ENCODE assay signal across 9 mouse cellular contexts in genomic region chr14:74709054-74709453, GRCm38 (mm10). TPM values are rescaled to one million over a fixed set of nuclear protein-coding genes. Genes with fewer than 3 reads are reported as not detected.
A peak's percentile ranks its signal among the peaks of the same experiment; 100 is the strongest.
DNase-seq lines count a peak whose midpoint lies in the region; ATAC-seq lines count a peak whose summit lies in the region.
"Had no signal": no experiment of that assay in that cellular context is flagged by ENCODE, and none has a peak within 500 bp of the region (broad histone marks: within the 10 kb centered on the region; RNA-seq: fewer than 3 reads in every experiment).

No protein-coding gene starts in this region.

- H3K27me3 ChIP-seq in liver, embryonic 11.5 days (replicated peaks; ENCODE audit: control insufficient read depth, insufficient read depth, low read length), result no peaks in the 10 kb centered on the region

- H3K27ac ChIP-seq in liver, embryonic 11.5 days (ENCODE audit: low read depth, low read length), result no peak overlapping the region

- no peak overlapping the region for H3K4me2 ChIP-seq in liver, embryonic 11.5 days

- DNase-seq in adrenal gland, adult 18-20 months (ENCODE audit: low spot score in 2 of 2), result peak; percentile 24 to 47
- no peak for DNase-seq in adrenal gland, adult 8-10 months
- DNase-seq in liver, result peak; percentile 21
- no peak for DNase-seq in liver, embryonic 11.5 days (ENCODE audit: low spot score)
- peak; percentile 26 to 45 for DNase-seq in adrenal gland, postnatal 36 days
- peak; percentile 14 to 28 for DNase-seq in heart, postnatal 36 days
- no peak for DNase-seq in cerebellum, adult 11-12 months

- ATAC-seq in liver, embryonic 11.5 days (replicated peaks; ENCODE audit: low FRiP score), result no peak
- peak; percentile 95 for ATAC-seq in megakaryocyte progenitor cell, adult 5-6 weeks (replicated peaks; ENCODE audit: poor library complexity)

- H3K9me3 ChIP-seq in liver, embryonic 11.5 days (ENCODE audit: control insufficient read depth, low read length), result no peaks in the 10 kb centered on the region

- H3K9ac ChIP-seq in liver, embryonic 11.5 days (ENCODE audit: low read depth, low read length), result no peak overlapping the region

- H3K4me3 ChIP-seq in liver, embryonic 11.5 days (ENCODE audit: low read depth, low read length), result no peak overlapping the region
- H3K4me3 ChIP-seq: myocyte had no signal

- 23% methylated on average over 3 of the region's 3 CpGs for WGBS in liver, embryonic 11.5 days

- H3K4me1 ChIP-seq in liver, embryonic 11.5 days (replicated peaks; ENCODE audit: control insufficient read depth, insufficient read depth, low read length), result no peaks in the 10 kb centered on the region

- H3K36me3 ChIP-seq in liver, embryonic 11.5 days (ENCODE audit: control insufficient read depth, insufficient read depth, low read length), result no peaks in the 10 kb centered on the region

- intact Hi-C loops in heart, postnatal 36 days (cut with DNase I), result loop anchor here (2.0 to 10.0 kb wide), 3 partner anchors 66 to 1184 kb away; partner anchors contain the start of gene Sucla2

RNA-seq across cellular contexts. Expression of gene Esd, which starts 23.0 kb away (rescaled TPM):
- 100 to 1,000 TPM; 224 to 319 TPM for total RNA-seq in adrenal gland, adult 18-20 months (2021)
- 100 to 1,000 TPM; 221 to 384 (median 269) TPM for total RNA-seq in adrenal gland, adult 8-10 months (2022)
- 327 and 341 TPM in 2 replicates for polyA plus RNA-seq in liver, embryonic 11.5 days (2014; fragmentation: Nextera tagmentation; extraction: Ambion mirVana)
- total RNA-seq in adrenal gland, postnatal 36 days (2021), result 100 to 1,000 TPM; 327 to 353 TPM
- total RNA-seq in heart, postnatal 36 days (2021), result 100 to 1,000 TPM; 130 to 132 TPM
- total RNA-seq in megakaryocyte progenitor cell, adult 5-6 weeks (2015), result 221 and 234 TPM in 2 replicates
- total RNA-seq in megakaryocyte progenitor cell, adult 5-6 weeks (2017), result 209 and 248 TPM in 2 replicates

Comparison
In these comparisons a context has a peak if more than half of its experiments do, and no peak if none do; other contexts are left out.
1. DNase-seq: peak in adrenal gland, adult 18-20 months (2 of 2), liver (single experiment), adrenal gland, postnatal 36 days (2 of 2) and heart, postnatal 36 days (2 of 2); none in adrenal gland, adult 8-10 months (single experiment), liver, embryonic 11.5 days (single experiment) and cerebellum, adult 11-12 months (single experiment).